Mouse (Mus musculus) lung, adult 2 months (tissue): Measurements from ENCODE around the gene Mlec.

Experiments used
- CTCF ChIP-seq: fragments of 200-500 bp; IDR thresholded peaks from 2 replicates; pipeline ENCODE4 v1.5.1; 2011; ENCODE audit warnings: mild to moderate bottlenecking, low read length, control low read depth; ENCODE audit not compliant: insufficient read depth
- POLR2A ChIP-seq: fragments of 200-500 bp; IDR thresholded peaks from 2 replicates; pipeline ENCODE4 v1.6.1; 2011; ENCODE audit warnings: low read depth, mild to moderate bottlenecking, control low read depth, low read length, borderline replicate concordance; ENCODE audit errors: extremely low read depth

GRCm38 (mm10) chr5:115207244-115207643 is 49.3 kb upstream of the Mlec start:
- TF ChIP-seq CTCF, result no peak
- TF ChIP-seq POLR2A, result no peak
